Mouse (Mus musculus) liver, embryonic 14 days (tissue): ENCODE data around the gene Gm28051. TPM values are rescaled to one million over a fixed set of nuclear protein-coding genes. Genes with fewer than 3 reads are reported as not detected.

Experiments used
- polyA plus RNA-seq: library from polyadenylated mRNA; depleted of rRNA; stranded (reverse); fragments of >200 nt; gene quantifications from 2 replicates; pipeline ENCODE4 v1.2.3, GENCODE M21; 2012; rRNA removed

Gm28051 gene
- not detected in 2 replicates for polyA plus RNA-seq

DNA sequence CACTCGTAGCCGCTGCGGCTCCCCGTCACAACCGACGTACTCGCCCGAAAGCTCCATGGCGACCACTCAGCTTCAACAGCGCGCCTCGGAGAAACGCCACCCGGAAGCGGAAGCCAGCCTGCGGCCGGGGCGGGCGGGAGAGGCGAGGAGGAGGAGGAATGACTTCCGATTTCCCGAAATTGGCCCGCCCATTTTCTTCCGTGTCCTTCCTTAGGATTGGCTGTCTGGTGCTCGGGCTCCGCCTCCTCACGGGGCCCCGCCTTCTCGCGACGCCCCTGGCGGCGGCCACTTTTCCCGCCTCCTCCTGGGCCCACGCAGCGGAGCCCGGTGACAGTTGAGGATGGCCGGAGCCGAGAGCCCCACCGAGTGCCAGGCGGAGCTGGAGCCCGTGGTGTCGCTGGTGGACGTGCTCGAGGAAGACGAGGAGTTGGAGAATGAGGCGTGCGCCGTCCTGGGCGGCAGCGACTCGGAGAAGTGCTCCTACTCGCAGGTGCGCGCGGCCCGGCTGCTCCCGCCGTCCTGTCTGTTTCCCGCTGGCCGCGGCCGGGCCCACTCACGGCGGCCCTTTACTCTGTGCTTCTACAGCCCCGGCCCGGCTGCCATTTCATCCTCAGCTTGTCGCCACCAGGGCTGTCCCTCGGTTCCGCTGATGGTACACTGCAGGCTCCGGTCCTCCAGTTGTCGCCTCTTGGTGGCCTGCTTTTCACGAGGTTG lies at the start of gene Gm28051, which contains the start of the genes Gon7 and Ubr7:
Gene Gm28051 (minus strand): TSS at position 77 of the 714 bp plus-strand sequence.
Gene Gon7 (minus strand): TSS at position 115 of the 714 bp plus-strand sequence.
Gene Ubr7 (plus strand): TSS at position 279 of the 714 bp plus-strand sequence.

DNA sequence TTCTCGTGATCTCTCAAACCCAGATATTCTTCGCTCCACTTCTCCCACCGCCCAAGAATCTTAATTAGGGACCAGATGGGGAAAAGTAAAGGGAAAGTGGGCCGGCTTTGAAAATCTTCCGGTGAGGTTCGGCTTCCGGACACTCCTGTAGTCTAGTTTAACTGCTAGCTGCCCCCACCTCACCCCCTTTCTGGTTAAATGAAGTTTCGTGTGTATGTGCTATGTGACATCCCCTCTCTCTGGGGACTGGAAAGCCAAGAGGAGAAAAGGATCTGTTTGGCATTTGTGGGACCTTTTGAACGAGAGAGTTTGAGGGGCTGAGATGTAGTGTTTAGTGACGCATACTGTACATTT lies 815 bp upstream of the Gm28051 start, which contains the start of gene Gm20604:
Gene Gm20604 (minus strand): TSS at position 270 of the 354 bp plus-strand sequence.

DNA sequence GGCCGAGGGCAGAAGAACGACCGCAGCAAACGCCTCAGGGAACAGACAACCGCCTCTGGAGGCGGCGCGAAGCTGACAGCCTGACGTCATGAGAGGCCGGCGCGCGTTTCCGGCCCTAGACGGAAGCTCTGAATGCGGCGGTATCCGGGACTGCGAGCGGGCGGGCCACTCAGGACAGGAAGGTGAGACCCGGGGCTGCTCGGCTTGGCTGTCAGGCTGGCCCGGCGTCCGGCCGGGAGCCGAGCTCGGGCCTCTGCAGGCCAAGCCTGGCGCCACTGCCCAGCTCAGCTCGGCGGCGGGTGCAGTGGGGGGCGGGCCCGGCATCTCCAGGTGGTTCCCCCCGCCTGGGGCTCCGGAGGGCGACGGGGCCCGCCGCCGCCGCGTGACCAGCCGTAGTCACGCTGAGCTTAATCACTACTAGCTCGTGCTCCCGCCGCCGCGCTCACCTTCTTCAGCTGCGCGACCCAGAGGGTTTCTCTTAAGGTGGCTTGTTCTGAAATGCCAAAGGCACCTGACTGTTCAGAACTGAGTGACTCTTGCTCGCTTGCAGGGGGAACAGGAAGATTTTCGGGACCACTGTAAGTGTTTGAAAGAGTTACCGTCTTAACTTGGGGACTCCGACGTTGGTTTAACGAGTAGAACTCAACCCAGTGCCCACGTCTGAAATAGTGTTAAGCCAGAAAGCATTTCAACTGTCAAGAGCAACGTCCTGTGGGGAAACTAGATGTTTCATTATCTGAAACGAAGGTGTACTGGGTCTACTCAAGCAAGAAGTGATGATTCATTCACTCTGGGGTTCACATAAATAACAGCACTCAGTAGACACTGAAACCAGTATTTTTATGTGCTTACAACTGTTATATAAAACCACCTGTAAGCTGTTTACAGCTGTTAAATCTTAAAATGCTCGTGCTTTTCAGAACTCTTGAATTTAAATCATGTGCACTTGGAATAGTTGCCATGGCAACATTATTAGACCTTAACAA lies 13.7 kb downstream of the Gm28051 start, which contains the start of the genes Moap1 and Tmem251:
Gene Moap1 (minus strand): TSS at position 73 of the 986 bp plus-strand sequence.
Gene Tmem251 (plus strand): TSS at position 174 of the 986 bp plus-strand sequence.

DNA sequence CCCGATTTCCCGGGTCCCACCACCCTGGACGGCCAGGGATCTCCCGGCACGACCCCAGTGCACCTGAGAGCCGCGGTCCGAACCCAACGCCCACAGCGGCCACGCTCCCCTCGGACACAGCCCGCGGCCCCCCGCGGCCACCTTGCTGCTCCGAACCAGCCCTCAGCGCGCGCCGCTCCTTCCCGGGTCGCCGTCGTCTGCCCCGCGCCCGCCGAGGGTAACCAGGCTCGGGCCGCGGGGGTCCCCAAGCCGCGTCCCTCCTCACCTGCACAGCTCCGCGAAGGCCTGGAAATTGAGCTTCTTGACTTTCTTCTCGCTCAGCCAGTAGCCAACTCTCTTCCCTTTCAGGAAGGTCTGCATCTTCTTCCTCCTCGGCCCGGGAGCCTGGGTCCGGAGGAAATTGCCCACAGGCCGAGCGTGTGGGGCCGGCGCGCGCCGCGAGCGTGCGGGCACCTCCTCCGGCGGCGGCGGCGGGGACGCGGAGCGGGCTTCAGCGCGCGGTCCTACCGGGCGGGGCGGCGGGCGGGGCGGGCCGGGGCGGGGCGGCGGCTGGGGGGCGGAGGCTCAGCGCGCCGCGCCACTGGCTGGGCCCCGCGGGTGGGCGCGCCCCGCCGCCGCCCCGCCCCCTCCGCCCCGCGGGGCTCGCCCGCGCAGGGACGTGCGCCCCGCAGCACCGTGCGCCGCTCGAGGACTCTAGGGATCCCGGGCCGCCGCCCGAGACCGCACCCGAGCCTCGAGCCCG lies 52.9 kb downstream of the Gm28051 start, which contains the start of gene Itpk1:
Gene Itpk1 (minus strand): TSS at position 474 of the 742 bp plus-strand sequence.

Other genes with a start within 250 kb of the Gm28051 start
- gene Chga, start 202.8 kb downstream of the Gm28051 start, polyA plus RNA-seq, result 1.2 TPM in 2 replicates
- gene Itpk1, start 52.8 kb downstream of the Gm28051 start, polyA plus RNA-seq, result 2.1 and 2.2 TPM in 2 replicates
- 2.3 and 2.4 TPM in 2 replicates for gene Moap1, start 14.1 kb downstream of the Gm28051 start, polyA plus RNA-seq
- gene Tmem251, start 14.0 kb downstream of the Gm28051 start, polyA plus RNA-seq, result 2.2 and 2.6 TPM in 2 replicates
- gene Gon7, start within 50 bp of the Gm28051 start, polyA plus RNA-seq, result 8.8 and 10.1 TPM in 2 replicates
- gene Ubr7, start 202 bp upstream of the Gm28051 start, polyA plus RNA-seq, result 15.9 and 19.3 TPM in 2 replicates
- gene Gm20604, start 907 bp upstream of the Gm28051 start, polyA plus RNA-seq, result 6.1 and 6.7 TPM in 2 replicates
- 4.1 and 4.8 TPM in 2 replicates for gene Btbd7, start 120.7 kb upstream of the Gm28051 start, polyA plus RNA-seq
- not detected in 2 replicates for gene Cox8c, start 141.6 kb upstream of the Gm28051 start, polyA plus RNA-seq
- 0.05 and 0.06 TPM in 2 replicates for gene Unc79, start 191.1 kb upstream of the Gm28051 start, polyA plus RNA-seq